Mouse (Mus musculus) lung, postnatal 4 days (tissue): Measurements from ENCODE around the gene Zfp142.

Experiments used
- DNase-seq, 2 experiments: peaks; one replicate each; pipeline ENCODE4 v3.0.0; 2021

Gene Zfp142

GRCm38 (mm10) chr1:74587773-74588445, at the start of gene Zfp142, which contains the start of gene Bcs1l:
Gene Zfp142, minus strand, starts transcription at chr1:74588246.
Gene Bcs1l, plus strand, starts transcription at chr1:74588289.
- peak; percentile 99 for DNase-seq

GRCm38 (mm10) chr1:74632734-74633133, 44.7 kb upstream of the Zfp142 start:
- DNase-seq = no peak

GRCm38 (mm10) chr1:74628001-74628400, 40.0 kb upstream of the Zfp142 start:
- DNase-seq = peak in 1 of 2 experiments; percentile 39

- DNase-seq = no peak
Observed at GRCm38 (mm10) chr1:74626076-74626475, 38.0 kb upstream of the Zfp142 start.

GRCm38 (mm10) chr1:74624183-74624582, 36.1 kb upstream of the Zfp142 start:
- peak; percentile 41 to 54 for DNase-seq

- peak; percentile 86 to 89 for DNase-seq
Observed at GRCm38 (mm10) chr1:74601267-74601962, 13.4 kb upstream of the Zfp142 start, which contains the start of the genes Rnf25 and Stk36. Gene Rnf25, minus strand, starts transcription at chr1:74601397. Gene Stk36, plus strand, starts transcription at chr1:74601445.

GRCm38 (mm10) chr1:74600501-74601266, 12.6 kb upstream of the Zfp142 start:
- no peak for DNase-seq

GRCm38 (mm10) chr1:74594434-74594833, 6.4 kb upstream of the Zfp142 start:
- DNase-seq = no peak

- DNase-seq = no peak
Observed at GRCm38 (mm10) chr1:74587233-74587772, 743 bp downstream of the Zfp142 start.

- DNase-seq = no peak
Observed at GRCm38 (mm10) chr1:74584616-74585398, 3.2 kb downstream of the Zfp142 start.

- DNase-seq = no peak
Observed at GRCm38 (mm10) chr1:74582621-74583020, 5.4 kb downstream of the Zfp142 start.

GRCm38 (mm10) chr1:74569739-74570719, 18.0 kb downstream of the Zfp142 start:
- no peak for DNase-seq

- DNase-seq = no peak
Observed at GRCm38 (mm10) chr1:74565834-74566233, 22.2 kb downstream of the Zfp142 start.

GRCm38 (mm10) chr1:74559061-74559460, 29.0 kb downstream of the Zfp142 start:
- no peak for DNase-seq

GRCm38 (mm10) chr1:74544184-74544583, 43.9 kb downstream of the Zfp142 start, which contains the start of gene Usp37:
Gene Usp37, minus strand, starts transcription at chr1:74544284.
- DNase-seq = no peak

- DNase-seq = no peak
Observed at GRCm38 (mm10) chr1:74542451-74542961, 45.5 kb downstream of the Zfp142 start, which contains the start of gene Plcd4. Gene Plcd4, plus strand, starts transcription at chr1:74542888.

- DNase-seq = no peak
Observed at GRCm38 (mm10) chr1:74538650-74539049, 49.4 kb downstream of the Zfp142 start.

- DNase-seq = no peak
Observed at GRCm38 (mm10) chr1:74528589-74528988, 59.5 kb downstream of the Zfp142 start.

GRCm38 (mm10) chr1:74524746-74525145, 63.3 kb downstream of the Zfp142 start:
- DNase-seq = no peak

GRCm38 (mm10) chr1:74519875-74520274, 68.2 kb downstream of the Zfp142 start:
- DNase-seq = no peak
